In genomic region chr11:69366157-69366854, GRCm38 (mm10) we compare ENCODE assay signal across 7 mouse cellular contexts. TPM values are rescaled to one million over a fixed set of nuclear protein-coding genes. Genes with fewer than 3 reads are reported as not detected.
DNase-seq lines count a peak whose midpoint lies in the region; ATAC-seq lines count a peak whose summit lies in the region.

No protein-coding gene starts in this region.

- peak; percentile 94 for DNase-seq in adrenal gland, adult 8-10 months
- DNase-seq in embryonic facial prominence, embryonic 11.5 days (ENCODE audit: low spot score): peak; percentile 95
- peak; percentile 96 for DNase-seq in kidney, adult 11 months
- DNase-seq in limb, embryonic 10.5 days (ENCODE audit: low spot score): peak; percentile 89
- peak; percentile 68 for DNase-seq in spleen, adult 12 weeks (ENCODE audit: low spot score)

- peaks cover 12% of the 10 kb centered on the region for H3K36me3 ChIP-seq in embryonic facial prominence, embryonic 11.5 days (replicated peaks; ENCODE audit: control insufficient read depth, insufficient read depth, low read depth, low read length)
- H3K36me3 ChIP-seq in limb, embryonic 10.5 days: peaks cover 36% of the 10 kb centered on the region
- H3K36me3 ChIP-seq in midbrain, embryonic 13.5 days: peaks cover 30% of the 10 kb centered on the region

- H3K27me3 ChIP-seq in embryonic facial prominence, embryonic 11.5 days (ENCODE audit: control insufficient read depth, insufficient read depth, low read length): no peaks in the 10 kb centered on the region
- H3K27me3 ChIP-seq in limb, embryonic 10.5 days (ENCODE audit: low read depth, poor library complexity, severe bottlenecking): no peaks in the 10 kb centered on the region
- no peaks in the 10 kb centered on the region for H3K27me3 ChIP-seq in midbrain, embryonic 13.5 days

- under 1% methylated on average over 26 of the region's 26 CpGs for WGBS in embryonic facial prominence, embryonic 11.5 days
- 0% methylated on average over 26 of the region's 26 CpGs for WGBS in limb, embryonic 10.5 days
- WGBS in midbrain, embryonic 13.5 days: under 1% methylated on average over 26 of the region's 26 CpGs

- peak overlapping the region; percentile 96 for H3K27ac ChIP-seq in embryonic facial prominence, embryonic 11.5 days (replicated peaks; ENCODE audit: low read depth, low read length)
- H3K27ac ChIP-seq in limb, embryonic 10.5 days: peak overlapping the region; percentile 100
- peak overlapping the region; percentile 100 for H3K27ac ChIP-seq in midbrain, embryonic 13.5 days

- peak overlapping the region; percentile 69 for H3K4me2 ChIP-seq in embryonic facial prominence, embryonic 11.5 days (ENCODE audit: low read depth, low read length)
- H3K4me2 ChIP-seq in midbrain, embryonic 13.5 days (replicated peaks): peak overlapping the region; percentile 96

- peak overlapping the region; percentile 34 for H3K4me3 ChIP-seq in embryonic facial prominence, embryonic 11.5 days (ENCODE audit: low read depth, low read length)
- peak overlapping the region; percentile 98 for H3K4me3 ChIP-seq in limb, embryonic 10.5 days
- peak overlapping the region; percentile 95 for H3K4me3 ChIP-seq in midbrain, embryonic 13.5 days (replicated peaks)

- H3K9me3 ChIP-seq in embryonic facial prominence, embryonic 11.5 days (replicated peaks; ENCODE audit: control insufficient read depth, low read length): no peaks in the 10 kb centered on the region
- no peaks in the 10 kb centered on the region for H3K9me3 ChIP-seq in limb, embryonic 10.5 days (replicated peaks)
- no peaks in the 10 kb centered on the region for H3K9me3 ChIP-seq in midbrain, embryonic 13.5 days

- peaks cover 15% of the 10 kb centered on the region for H3K4me1 ChIP-seq in embryonic facial prominence, embryonic 11.5 days (ENCODE audit: control insufficient read depth, insufficient read depth, low read length)
- peaks cover 70% of the 10 kb centered on the region for H3K4me1 ChIP-seq in limb, embryonic 10.5 days
- peaks cover 55% of the 10 kb centered on the region for H3K4me1 ChIP-seq in midbrain, embryonic 13.5 days (replicated peaks)

- ATAC-seq in embryonic facial prominence, embryonic 11.5 days (replicated peaks; ENCODE audit: insufficient number of reproducible peaks, low FRiP score, low TSS enrichment, low read depth): peak; percentile 78
- ATAC-seq in granulocyte monocyte progenitor cell, adult 5-6 weeks (replicated peaks; ENCODE audit: poor library complexity, severe bottlenecking): peak; percentile 74
- peak; percentile 83 for ATAC-seq in midbrain, embryonic 13.5 days

- H3K9ac ChIP-seq in embryonic facial prominence, embryonic 11.5 days (replicated peaks; ENCODE audit: low read length): peak overlapping the region; percentile 65
- peak overlapping the region; percentile 99 for H3K9ac ChIP-seq in midbrain, embryonic 13.5 days (replicated peaks)

RNA-seq across cellular contexts. Expression of gene Chd3, which starts 2.9 kb away (rescaled TPM):
- 100 to 1,000 TPM in 2 of 4 experiments, 10 to 100 TPM in 2; 89.8 to 169 (median 115) TPM for total RNA-seq in adrenal gland, adult 8-10 months (2022)
- 48.0 and 52.1 TPM in 2 replicates for polyA plus RNA-seq in embryonic facial prominence, embryonic 11.5 days (2014; fragmentation: Nextera tagmentation; extraction: Ambion mirVana)
- total RNA-seq in granulocyte monocyte progenitor cell, adult 5-6 weeks (2014; fragmentation: Nextera tagmentation): 37.0 and 59.8 TPM in 2 replicates
- total RNA-seq in granulocyte monocyte progenitor cell, adult 5-6 weeks (2017): 26.9 and 37.7 TPM in 2 replicates
- 35.1 and 70.5 TPM in 2 replicates for polyA plus RNA-seq in limb, embryonic 10.5 days (2016; fragmentation: Nextera tagmentation; extraction: Ambion mirVana)
- 83.5 and 91.9 TPM in 2 replicates for polyA plus RNA-seq in midbrain, embryonic 13.5 days (2015; fragmentation: Nextera tagmentation; extraction: Ambion mirVana)

RNA-seq across cellular contexts. Expression of gene Rnf227, which starts 26.0 kb away (rescaled TPM):
- 10 to 100 TPM in 1 of 4 experiments, 1 to 10 TPM in 3; 5.0 to 10.2 (median 6.7) TPM for total RNA-seq in adrenal gland, adult 8-10 months (2022)
- 23.7 and 25.2 TPM in 2 replicates for polyA plus RNA-seq in embryonic facial prominence, embryonic 11.5 days (2014; fragmentation: Nextera tagmentation; extraction: Ambion mirVana)
- total RNA-seq in granulocyte monocyte progenitor cell, adult 5-6 weeks (2014; fragmentation: Nextera tagmentation): 5.4 and 6.7 TPM in 2 replicates
- total RNA-seq in granulocyte monocyte progenitor cell, adult 5-6 weeks (2017): 4.5 and 7.6 TPM in 2 replicates
- polyA plus RNA-seq in limb, embryonic 10.5 days (2016; fragmentation: Nextera tagmentation; extraction: Ambion mirVana): 14.2 and 20.6 TPM in 2 replicates
- 146 and 155 TPM in 2 replicates for polyA plus RNA-seq in midbrain, embryonic 13.5 days (2015; fragmentation: Nextera tagmentation; extraction: Ambion mirVana)

RNA-seq across cellular contexts. Expression of gene Naa38, which starts 29.0 kb away (rescaled TPM):
- total RNA-seq in adrenal gland, adult 8-10 months (2022): 100 to 1,000 TPM; 138 to 160 (median 154) TPM
- 123 and 135 TPM in 2 replicates for polyA plus RNA-seq in embryonic facial prominence, embryonic 11.5 days (2014; fragmentation: Nextera tagmentation; extraction: Ambion mirVana)
- 164 and 170 TPM in 2 replicates for total RNA-seq in granulocyte monocyte progenitor cell, adult 5-6 weeks (2014; fragmentation: Nextera tagmentation)
- total RNA-seq in granulocyte monocyte progenitor cell, adult 5-6 weeks (2017): 112 and 181 TPM in 2 replicates
- 140 and 151 TPM in 2 replicates for polyA plus RNA-seq in limb, embryonic 10.5 days (2016; fragmentation: Nextera tagmentation; extraction: Ambion mirVana)
- 92.2 and 105 TPM in 2 replicates for polyA plus RNA-seq in midbrain, embryonic 13.5 days (2015; fragmentation: Nextera tagmentation; extraction: Ambion mirVana)

RNA-seq across cellular contexts. Expression of gene Cyb5d1, which starts 29.1 kb away (rescaled TPM):
- total RNA-seq in adrenal gland, adult 8-10 months (2022): 10 to 100 TPM; 53.9 to 65.7 (median 60.5) TPM
- 33.3 TPM in 2 replicates for polyA plus RNA-seq in embryonic facial prominence, embryonic 11.5 days (2014; fragmentation: Nextera tagmentation; extraction: Ambion mirVana)
- 22.8 and 25.2 TPM in 2 replicates for total RNA-seq in granulocyte monocyte progenitor cell, adult 5-6 weeks (2014; fragmentation: Nextera tagmentation)
- total RNA-seq in granulocyte monocyte progenitor cell, adult 5-6 weeks (2017): 32.7 and 38.2 TPM in 2 replicates
- polyA plus RNA-seq in limb, embryonic 10.5 days (2016; fragmentation: Nextera tagmentation; extraction: Ambion mirVana): 45.2 and 51.6 TPM in 2 replicates
- 41.8 and 47.7 TPM in 2 replicates for polyA plus RNA-seq in midbrain, embryonic 13.5 days (2015; fragmentation: Nextera tagmentation; extraction: Ambion mirVana)

RNA-seq across cellular contexts. Expression of gene Tmem88, which starts 31.7 kb away (rescaled TPM):
- 10 to 100 TPM in 2 of 4 experiments, 1 to 10 TPM in 2; 6.3 to 16.0 (median 10.4) TPM for total RNA-seq in adrenal gland, adult 8-10 months (2022)
- 13.6 and 18.1 TPM in 2 replicates for polyA plus RNA-seq in embryonic facial prominence, embryonic 11.5 days (2014; fragmentation: Nextera tagmentation; extraction: Ambion mirVana)
- not detected in 2 replicates for total RNA-seq in granulocyte monocyte progenitor cell, adult 5-6 weeks (2014; fragmentation: Nextera tagmentation)
- total RNA-seq in granulocyte monocyte progenitor cell, adult 5-6 weeks (2017): 0.56 TPM in 1 of 2 replicates, not detected in the other
- polyA plus RNA-seq in limb, embryonic 10.5 days (2016; fragmentation: Nextera tagmentation; extraction: Ambion mirVana): 23.0 and 24.7 TPM in 2 replicates
- polyA plus RNA-seq in midbrain, embryonic 13.5 days (2015; fragmentation: Nextera tagmentation; extraction: Ambion mirVana): 4.9 and 7.0 TPM in 2 replicates

Comparison
In these comparisons a context has a peak if more than half of its experiments do, and no peak if none do; other contexts are left out.
1. Peak in every context shown above with its lines: DNase-seq, ATAC-seq, H3K4me3 ChIP-seq and H3K27ac ChIP-seq.
2. H3K4me3 ChIP-seq: peak in every context shown above with its lines; median percentile 98 in limb, embryonic 10.5 days; 95 in midbrain, embryonic 13.5 days; 34 in embryonic facial prominence, embryonic 11.5 days.